Mouse (Mus musculus) limb, embryonic 15.5 days (tissue): ENCODE results near the gene Smyd4. TPM values are rescaled to one million over a fixed set of nuclear protein-coding genes. Genes with fewer than 3 reads are reported as not detected.
"Not testable (repeated sequence)": the region's sequence is repeated elsewhere in the genome, so short reads cannot be mapped to it uniquely, and the experiment has no call there.

Experiments used
- ATAC-seq: fragments of 200-750 bp; cut with Nextera tagmentation; 2 replicates; pipeline ENCODE4 v1.8.0; 2017; ENCODE audit warnings: low read depth, moderate TSS enrichment; ENCODE audit not compliant: insufficient number of reproducible peaks, low FRiP score, low TSS enrichment
- H3K27ac ChIP-seq: fragments of 300-500 bp; sonication (generic); 2 replicates; pipeline ENCODE4 v1.5.1; 2015; ENCODE audit warnings: moderate library complexity, mild to moderate bottlenecking, inconsistent platforms
- H3K27me3 ChIP-seq: fragments of 300-500 bp; sonication (generic); 2 replicates; pipeline ENCODE4 v1.6.1; 2015; ENCODE audit warnings: inconsistent platforms
- H3K36me3 ChIP-seq: fragments of 300-500 bp; sonication (generic); 2 replicates; pipeline ENCODE4 v1.6.1; 2015; ENCODE audit warnings: inconsistent platforms
- H3K4me1 ChIP-seq: fragments of 300-500 bp; sonication (generic); 2 replicates; pipeline ENCODE4 v1.6.1; 2015; ENCODE audit warnings: inconsistent platforms
- H3K4me2 ChIP-seq: fragments of 300-500 bp; sonication (generic); 2 replicates; pipeline ENCODE4 v1.6.1; 2015; ENCODE audit warnings: mild to moderate bottlenecking, inconsistent platforms
- H3K4me3 ChIP-seq: fragments of 300-500 bp; sonication (generic); 2 replicates; pipeline ENCODE4 v1.5.1; 2015; ENCODE audit warnings: mild to moderate bottlenecking, inconsistent platforms
- H3K9ac ChIP-seq: fragments of 300-500 bp; sonication (generic); 2 replicates; pipeline ENCODE4 v1.6.1; 2015; ENCODE audit warnings: inconsistent platforms
- H3K9me3 ChIP-seq: fragments of 300-500 bp; sonication (generic); 2 replicates; pipeline ENCODE4 v1.6.1; 2016; ENCODE audit warnings: inconsistent platforms
- WGBS: fragments of 180-500 bp; shearing (Covaris S2); methylation state at CpG from one replicate; pipeline ENCODE4 v1.1.7; 2015; 5-methylcytosine and 5-hydroxymethylcytosine counted together
- polyA plus RNA-seq: library from polyadenylated mRNA; unstranded; fragments of >200 nt; fragmentation: Nextera tagmentation; extraction: Ambion mirVana; gene quantifications from 2 replicates; pipeline ENCODE4 v1.2.1, GENCODE M21; 2015

Smyd4 gene
- polyA plus RNA-seq, 1 experiment from 2014 or later: 13.1 TPM

DNA sequence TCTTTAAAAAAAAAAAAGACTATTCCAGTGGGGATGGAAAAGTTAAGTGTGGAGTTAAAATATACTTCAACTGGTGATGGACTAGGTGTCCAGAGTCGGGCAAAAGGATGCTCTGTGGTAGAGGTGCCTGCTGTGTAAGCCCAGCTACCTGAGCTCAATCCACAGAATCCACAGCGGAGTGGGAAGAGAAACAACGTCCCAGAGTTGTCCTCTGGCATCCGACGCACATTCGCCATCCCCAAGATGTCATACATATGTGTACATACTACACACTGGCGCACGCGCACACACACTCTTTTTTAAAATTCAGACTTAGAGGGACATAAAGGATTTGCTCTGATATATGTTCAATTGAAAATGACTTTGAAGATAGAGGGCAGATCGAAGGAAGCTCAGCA is 1.0 kb upstream of the Smyd4 start:
- H3K27ac ChIP-seq: no peak overlapping the region
- H3K9me3 ChIP-seq: no peaks in the 10 kb centered on the region
- H3K27me3 ChIP-seq: no peaks in the 10 kb centered on the region
- peak overlapping the region; percentile 98 for H3K4me3 ChIP-seq
- H3K36me3 ChIP-seq: no peaks in the 10 kb centered on the region
- peak overlapping the region; percentile 88 for H3K9ac ChIP-seq
- peak overlapping the region; percentile 82 for H3K4me2 ChIP-seq
- H3K4me1 ChIP-seq: peaks cover 12% of the 10 kb centered on the region
- ATAC-seq: no peak
- WGBS: 30% methylated on average over 10 of the region's 10 CpGs

DNA sequence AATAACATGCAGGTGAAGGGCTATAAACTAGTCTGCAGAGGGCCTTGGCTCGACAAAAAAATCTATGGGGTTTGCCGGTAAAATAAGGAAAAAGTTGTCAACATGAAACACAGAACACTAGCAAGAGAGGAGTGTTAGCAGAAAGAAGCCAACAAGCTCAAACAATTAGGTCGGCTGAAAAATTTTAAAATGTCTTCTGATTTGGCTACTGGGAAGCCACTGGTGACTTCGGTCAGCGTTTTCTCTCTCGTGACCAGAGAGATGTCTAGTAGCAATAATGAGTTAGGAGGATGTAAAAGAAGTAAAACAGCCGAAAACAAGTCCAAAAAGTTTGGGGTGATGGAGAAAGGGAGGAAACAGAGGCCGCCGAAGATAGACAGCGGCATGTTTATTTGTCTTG is 637 bp upstream of the Smyd4 start:
- Histone ChIP-seq H3K4me2 (peak overlapping the region; percentile 82), H3K4me3 (peak overlapping the region; percentile 98), H3K27ac (peak overlapping the region; percentile 73; the same call in 1 of the 2 replicates), H3K9me3 (no peaks in the 10 kb centered on the region), H3K9ac (peak overlapping the region; percentile 88), H3K4me1 (peaks cover 12% of the 10 kb centered on the region), H3K27me3 (no peaks in the 10 kb centered on the region), H3K36me3 (no peaks in the 10 kb centered on the region)
- under 1% methylated on average over 10 of the region's 10 CpGs for WGBS
- no peak for ATAC-seq

- Histone ChIP-seq H3K27ac (peak overlapping the region; percentile 71), H3K4me2 (peak overlapping the region; percentile 82)
Observed at GRCm38 (mm10) chr11:75348890-75349261, 643 bp downstream of the Smyd4 start.

GRCm38 (mm10) chr11:75351225-75351624 is 3.0 kb downstream of the Smyd4 start:
- ATAC-seq: no peak
- Histone ChIP-seq H3K27ac (no peak overlapping the region), H3K4me2 (no peak overlapping the region), H3K27me3 (no peaks in the 10 kb centered on the region), H3K36me3 (peaks cover 12% of the 10 kb centered on the region; the same call in 1 of the 2 replicates), H3K4me1 (peaks cover 12% of the 10 kb centered on the region), H3K9me3 (no peaks in the 10 kb centered on the region), H3K4me3 (no peak overlapping the region), H3K9ac (no peak overlapping the region)

More at GRCm38 (mm10) chr11:75348890-75349261, 643 bp downstream of the Smyd4 start:
- 40% methylated on average over 10 of the region's 10 CpGs for WGBS
- peaks cover 12% of the 10 kb centered on the region for H3K4me1 ChIP-seq
- peak overlapping the region; percentile 98 for H3K4me3 ChIP-seq
- H3K9ac ChIP-seq: peak overlapping the region; percentile 60
- no peak for ATAC-seq
- H3K36me3 ChIP-seq: peaks cover 5% of the 10 kb centered on the region; the same call in 1 of the 2 replicates
- H3K9me3 ChIP-seq: no peaks in the 10 kb centered on the region
- H3K27me3 ChIP-seq: no peaks in the 10 kb centered on the region

DNA sequence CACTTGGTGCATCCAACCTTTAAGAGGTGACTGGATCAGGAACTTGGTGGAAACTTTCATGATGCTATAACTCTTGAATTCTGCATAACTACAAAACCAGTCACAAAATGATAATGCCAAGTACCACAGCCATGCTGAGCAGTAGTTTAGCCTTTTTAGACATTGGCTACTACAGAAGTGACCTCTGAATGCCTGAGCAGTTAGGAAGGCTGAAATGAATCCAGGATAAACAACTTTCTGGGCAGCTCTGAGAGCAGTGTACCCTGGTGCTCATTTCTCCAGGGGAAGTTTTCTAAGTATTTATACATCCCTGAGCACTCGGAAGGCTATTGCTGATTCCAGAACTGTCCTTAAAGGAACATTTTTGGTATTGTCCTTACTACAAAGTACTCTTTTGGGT is 7.2 kb downstream of the Smyd4 start:
- ATAC-seq: no peak
- no peaks in the 10 kb centered on the region for H3K4me1 ChIP-seq
- no peaks in the 10 kb centered on the region for H3K9me3 ChIP-seq
- WGBS: 87% methylated on average over 1 of the region's 1 CpGs
- no peak overlapping the region for H3K9ac ChIP-seq
- no peak overlapping the region for H3K4me3 ChIP-seq
- H3K27me3 ChIP-seq: no peaks in the 10 kb centered on the region
- H3K4me2 ChIP-seq: no peak overlapping the region
- peaks cover 16% of the 10 kb centered on the region; the same call in 1 of the 2 replicates for H3K36me3 ChIP-seq
- no peak overlapping the region for H3K27ac ChIP-seq

DNA sequence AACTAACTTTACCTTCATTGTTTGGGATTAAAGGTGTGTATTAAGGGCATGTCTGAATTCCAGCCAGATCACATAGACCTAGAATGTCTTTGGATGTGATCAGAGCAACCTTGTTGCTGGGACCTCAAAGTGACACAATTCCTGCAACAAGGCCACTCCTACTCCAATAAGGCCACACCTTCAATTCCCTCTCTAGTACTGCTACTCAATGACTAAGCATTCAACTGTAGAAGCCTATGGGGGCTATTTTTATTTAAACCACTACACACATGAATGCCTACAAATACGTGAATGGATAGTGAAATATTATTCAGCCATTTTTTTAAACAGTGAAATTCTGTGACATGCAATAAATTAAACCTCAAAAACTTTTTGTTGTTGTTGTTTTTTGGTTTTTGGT is 28.9 kb downstream of the Smyd4 start:
- Histone ChIP-seq H3K27ac (no peak overlapping the region), H3K4me1 (no peaks in the 10 kb centered on the region), H3K4me2 (no peak overlapping the region), H3K4me3 (no peak overlapping the region), H3K9ac (no peak overlapping the region), H3K27me3 (no peaks in the 10 kb centered on the region), H3K9me3 (no peaks in the 10 kb centered on the region), H3K36me3 (no peaks in the 10 kb centered on the region)
- 86% methylated on average over 1 of the region's 1 CpGs for WGBS
- no peak for ATAC-seq

DNA sequence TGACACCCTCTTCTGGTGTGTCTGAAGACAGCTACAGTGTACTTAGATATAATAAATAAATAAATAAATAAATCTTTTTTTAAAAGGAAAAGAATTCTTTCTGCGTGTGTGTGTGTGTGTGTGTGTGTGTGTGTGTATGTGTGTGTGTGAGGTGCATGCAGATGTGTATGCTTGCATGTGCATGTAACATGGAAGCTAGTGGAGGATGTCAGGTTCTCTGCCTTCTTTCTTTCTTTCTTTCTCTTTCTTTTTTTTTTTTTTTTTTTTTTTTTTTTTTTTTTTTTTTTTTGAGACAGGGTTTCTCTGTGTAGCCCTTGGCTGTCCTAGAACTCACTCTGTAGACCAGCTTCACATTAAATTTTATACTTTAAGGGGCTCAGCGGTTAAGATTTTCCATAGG is 30.6 kb downstream of the Smyd4 start:
- not testable (repeated sequence) for H3K27ac ChIP-seq, H3K9me3 ChIP-seq, H3K4me2 ChIP-seq, H3K4me1 ChIP-seq, ATAC-seq, H3K9ac ChIP-seq, H3K4me3 ChIP-seq, H3K36me3 ChIP-seq, H3K27me3 ChIP-seq
- whole genome bisulfite sequencing: 93% methylated on average over 2 of the region's 2 CpGs

GRCm38 (mm10) chr11:75383529-75383928 is 35.3 kb downstream of the Smyd4 start:
- H3K9me3 ChIP-seq, H3K36me3 ChIP-seq, H3K27me3 ChIP-seq, H3K27ac ChIP-seq, ATAC-seq, H3K4me2 ChIP-seq, H3K4me3 ChIP-seq, H3K4me1 ChIP-seq, H3K9ac ChIP-seq: not testable (repeated sequence)
- 57% methylated on average over 3 of the region's 3 CpGs for WGBS

DNA sequence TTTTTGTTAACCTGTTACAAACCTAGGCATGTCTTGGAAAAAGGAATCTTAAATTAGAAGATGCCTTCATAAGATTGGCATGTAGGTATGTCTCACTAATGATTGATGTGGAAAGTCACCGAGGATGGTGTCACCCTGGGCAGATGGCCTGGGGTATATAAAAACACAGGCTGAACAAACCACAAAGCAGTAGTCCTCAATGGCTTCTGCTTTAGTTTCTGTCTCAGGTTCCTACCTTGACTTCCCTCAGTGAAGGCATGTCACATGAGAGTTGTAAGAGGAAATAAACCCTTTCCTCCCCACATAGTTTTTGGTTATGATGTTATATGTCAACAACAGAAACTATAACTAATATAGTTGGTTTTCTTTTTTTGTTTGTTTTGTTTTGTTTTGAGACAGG is 47.4 kb downstream of the Smyd4 start:
- WGBS: 68% methylated on average over 1 of the region's 1 CpGs
- no peaks in the 10 kb centered on the region for H3K4me1 ChIP-seq
- no peak overlapping the region for H3K4me2 ChIP-seq
- H3K9ac ChIP-seq: no peak overlapping the region
- no peak overlapping the region for H3K27ac ChIP-seq
- no peak overlapping the region for H3K4me3 ChIP-seq
- no peaks in the 10 kb centered on the region for H3K27me3 ChIP-seq
- ATAC-seq: no peak
- H3K9me3 ChIP-seq: no peaks in the 10 kb centered on the region
- H3K36me3 ChIP-seq: peaks cover 14% of the 10 kb centered on the region; the same call in 1 of the 2 replicates

DNA sequence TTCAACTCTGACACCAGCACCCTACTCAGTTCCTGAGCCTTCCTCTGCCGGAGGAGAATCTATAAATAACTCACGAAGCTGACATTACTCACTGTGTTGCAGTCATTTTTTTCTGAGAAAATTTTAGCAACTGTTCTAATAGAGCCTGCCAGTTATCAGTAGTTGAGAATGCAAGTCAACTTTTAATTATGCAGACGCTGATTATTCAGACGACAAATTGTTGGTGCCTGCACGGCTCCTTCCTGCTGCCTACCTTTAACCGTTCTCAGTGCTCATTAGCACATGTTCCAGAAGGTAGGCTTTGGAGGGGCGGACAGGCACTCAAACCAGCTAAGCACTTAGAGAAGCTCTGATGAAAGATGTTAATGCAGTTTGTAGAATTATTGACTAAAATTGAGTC is 49.2 kb downstream of the Smyd4 start:
- Histone ChIP-seq H3K27ac (no peak overlapping the region), H3K9ac (no peak overlapping the region), H3K4me2 (no peak overlapping the region), H3K4me3 (no peak overlapping the region), H3K9me3 (no peaks in the 10 kb centered on the region), H3K4me1 (no peaks in the 10 kb centered on the region), H3K36me3 (peaks cover 21% of the 10 kb centered on the region), H3K27me3 (no peaks in the 10 kb centered on the region)
- 70% methylated on average over 7 of the region's 7 CpGs for WGBS
- ATAC-seq: no peak

- Histone ChIP-seq H3K36me3 (peaks cover 21% of the 10 kb centered on the region), H3K27ac (no peak overlapping the region), H3K9me3 (no peaks in the 10 kb centered on the region), H3K9ac (no peak overlapping the region), H3K4me1 (no peaks in the 10 kb centered on the region), H3K4me3 (no peak overlapping the region), H3K4me2 (no peak overlapping the region), H3K27me3 (no peaks in the 10 kb centered on the region)
- no peak for ATAC-seq
- WGBS: 82% methylated on average over 11 of the region's 11 CpGs
Observed at GRCm38 (mm10) chr11:75399411-75399841, 51.2 kb downstream of the Smyd4 start.

DNA sequence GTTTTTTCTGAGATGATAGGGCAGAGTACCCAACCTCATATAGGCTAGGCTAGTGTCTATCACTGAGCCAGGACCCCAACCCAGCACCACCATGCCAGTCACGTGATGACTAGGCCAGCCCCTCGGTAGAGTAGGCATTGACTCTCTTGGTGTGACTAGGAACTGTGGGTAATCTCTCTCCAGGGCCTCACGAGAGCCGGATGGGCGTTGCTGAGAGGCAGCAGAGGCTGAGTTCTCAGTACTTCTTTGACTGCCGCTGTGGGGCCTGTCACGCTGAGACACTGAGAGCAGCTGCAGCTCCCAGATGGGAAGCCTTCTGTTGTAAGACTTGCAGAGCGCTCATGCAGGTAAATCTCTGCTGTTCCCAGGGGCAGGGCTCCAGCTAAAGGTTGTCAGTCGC is 51.9 kb downstream of the Smyd4 start:
- Histone ChIP-seq H3K4me1 (no peaks in the 10 kb centered on the region), H3K4me2 (no peak overlapping the region), H3K27me3 (no peaks in the 10 kb centered on the region), H3K9ac (no peak overlapping the region), H3K36me3 (peaks cover 21% of the 10 kb centered on the region), H3K9me3 (no peaks in the 10 kb centered on the region), H3K27ac (no peak overlapping the region), H3K4me3 (no peak overlapping the region)
- 68% methylated on average over 9 of the region's 9 CpGs for WGBS
- ATAC-seq: no peak

GRCm38 (mm10) chr11:75402271-75402690 is 54.0 kb downstream of the Smyd4 start:
- Histone ChIP-seq H3K4me3 (no peak overlapping the region), H3K27ac (no peak overlapping the region), H3K4me1 (no peaks in the 10 kb centered on the region), H3K4me2 (no peak overlapping the region), H3K27me3 (no peaks in the 10 kb centered on the region), H3K36me3 (peaks cover 21% of the 10 kb centered on the region), H3K9me3 (no peaks in the 10 kb centered on the region), H3K9ac (no peak overlapping the region)
- no peak for ATAC-seq
- 52% methylated on average over 5 of the region's 5 CpGs for WGBS
